8 mouse cellular contexts compared by ENCODE assay signal in genomic region chr16:77013427-77014320, GRCm38 (mm10). TPM values are rescaled to one million over a fixed set of nuclear protein-coding genes. Genes with fewer than 3 reads are reported as not detected.
DNase-seq lines count a peak whose midpoint lies in the region; ATAC-seq lines count a peak whose summit lies in the region.

Usp25 (plus strand) TSS chr16:77013706.

- ATAC-seq in hindbrain, embryonic 14.5 days (ENCODE audit: low FRiP score) = peak; percentile 93

- H3K27me3 ChIP-seq in hindbrain, embryonic 14.5 days (ENCODE audit: control insufficient read depth, insufficient read depth, low read length) = no peaks in the 10 kb centered on the region

- H3K9ac ChIP-seq in hindbrain, embryonic 14.5 days = peak within 1 kb of the TSS; percentile 87

- H3K4me3 ChIP-seq in hindbrain, embryonic 14.5 days (replicated peaks; ENCODE audit: low read length) = peak within 1 kb of the TSS; percentile 84

- no peaks in the 10 kb centered on the region for H3K9me3 ChIP-seq in hindbrain, embryonic 14.5 days (ENCODE audit: control insufficient read depth, low read length)

- DNase-seq in T-cell, adult 2 months (ENCODE audit: low spot score) = peak; percentile 92
- peak; percentile 80 to 90 for DNase-seq in cerebellum, postnatal 36 days
- peak; percentile 72 to 76 for DNase-seq in frontal cortex, postnatal 36 days (ENCODE audit: low spot score in 2 of 2)
- peak; percentile 70 for DNase-seq in hindbrain, embryonic 14.5 days (ENCODE audit: low spot score)
- peak; percentile 72 to 77 for DNase-seq in left cerebral cortex, adult 18-20 months (ENCODE audit: low spot score in 2 of 2)
- peak; percentile 95 for DNase-seq in lung, postnatal 4 days
- DNase-seq in retina, postnatal 1 day = peak; percentile 90
- peak; percentile 90 to 91 for DNase-seq in urinary bladder, adult 18-20 months (ENCODE audit: low spot score in 2 of 2)

- peak within 1 kb of the TSS; percentile 70 for H3K27ac ChIP-seq in hindbrain, embryonic 14.5 days

- H3K4me2 ChIP-seq in hindbrain, embryonic 14.5 days (replicated peaks) = peak within 1 kb of the TSS; percentile 75

- under 1% methylated on average over 98 of the region's 126 CpGs for WGBS in hindbrain, embryonic 14.5 days

- no peaks in the 10 kb centered on the region for H3K36me3 ChIP-seq in hindbrain, embryonic 14.5 days (replicated peaks; ENCODE audit: control insufficient read depth, insufficient read depth)

- H3K4me1 ChIP-seq in hindbrain, embryonic 14.5 days (replicated peaks; ENCODE audit: control insufficient read depth, insufficient read depth, low read length) = peaks cover 19% of the 10 kb centered on the region

RNA-seq across cellular contexts. Expression of gene Usp25, which starts in this region (rescaled TPM):
- 14.3 and 16.1 TPM in 2 replicates for polyA plus RNA-seq in hindbrain, embryonic 14.5 days (2014; fragmentation: Nextera tagmentation; extraction: Ambion mirVana)
- 10 to 100 TPM; 35.1 to 35.6 TPM for total RNA-seq in left cerebral cortex, adult 18-20 months (2021)

Comparison
In these comparisons a context has a peak if more than half of its experiments do, and no peak if none do; other contexts are left out.
1. Peak in every context shown above with its lines: DNase-seq, ATAC-seq, H3K4me3 ChIP-seq and H3K27ac ChIP-seq.